Mouse (Mus musculus) ES-E14 (cell line): ENCODE results near the gene Col23a1.

Source experiments
- CHD2 ChIP-seq: IDR thresholded peaks from 2 replicates; pipeline ENCODE4 v1.6.1; 2014; ENCODE audit warnings: mild to moderate bottlenecking, low read depth, low read length, inconsistent platforms
- MAFK ChIP-seq: IDR thresholded peaks from 2 replicates; pipeline ENCODE4 v1.6.1; 2014; ENCODE audit warnings: mild to moderate bottlenecking, low read depth, low read length, inconsistent platforms; ENCODE audit not compliant: insufficient read depth
- ZNF384 ChIP-seq: IDR thresholded peaks from 2 replicates; pipeline ENCODE4 v1.6.1; 2012; ENCODE audit warnings: low read depth, low read length, inconsistent platforms

GRCm38 (mm10) chr11:51552091-51552490, 262.4 kb downstream of the Col23a1 start:
- TF ChIP-seq CHD2: no peak
- no peak for TF ChIP-seq ZNF384
- no peak for TF ChIP-seq MAFK
